Mouse (Mus musculus): ENCODE measurements around the gene Kdelr3. TPM values are rescaled to one million over a fixed set of nuclear protein-coding genes. Genes with fewer than 3 reads are reported as not detected.

Gene Kdelr3
- total and polyA plus RNA-seq, 3 experiments = 0.33 to 7.4 (median 0.94) TPM

GRCm38 (mm10) chr15:79481181-79481688 is 35.0 kb upstream of the Kdelr3 start:
- dilution Hi-C loops (cut with MboI; ENCODE audit: extremely low pct_ligation_motif_present, extremely low pct_unique_long_range_greater_than_20kb, low sequenced_read_pairs) (no loop called here), in situ Hi-C loops (cut with MboI; ENCODE audit: low pct_ligation_motif_present, low pct_unique_long_range_greater_than_20kb, low sequenced_read_pairs) (loop anchor here (25.0 kb wide), 1 partner anchor 244 kb away; the partner anchor contains the start of genes Gm49486 and Pick1)
- no peak for TF ChIP-seq ZC3H11A (IDR thresholded peaks at IDR 0.05; ENCODE audit: low read depth, low read length)
- no peak for TF ChIP-seq POLR2AphosphoS2 (IDR thresholded peaks at IDR 0.05; ENCODE audit: low read depth, low read length)
- TF ChIP-seq ELF1 (IDR thresholded peaks at IDR 0.05; ENCODE audit: low read depth, low read length) = no peak
- no peak for TF ChIP-seq UBTF (IDR thresholded peaks at IDR 0.05; ENCODE audit: low read depth, low read length)
- no peak for TF ChIP-seq POLR2A (IDR thresholded peaks at IDR 0.05; ENCODE audit: low read depth, low read length)
- TF ChIP-seq USF1 (IDR thresholded peaks at IDR 0.05; ENCODE audit: low read depth, low read length) = no peak
- no peak for TF ChIP-seq PAX5 (IDR thresholded peaks at IDR 0.05; ENCODE audit: low read length)
- no peak for TF ChIP-seq NRF1 (IDR thresholded peaks at IDR 0.05; ENCODE audit: low read depth, low read length)
- no peak for TF ChIP-seq ZNF384 (IDR thresholded peaks at IDR 0.05; ENCODE audit: low read depth, low read length)
- no peak for TF ChIP-seq TCF12 (IDR thresholded peaks at IDR 0.05; ENCODE audit: low read depth, low read length)
- no peak for TF ChIP-seq MAZ (IDR thresholded peaks at IDR 0.05; ENCODE audit: low read depth, low read length)
- TF ChIP-seq E2F4 (IDR thresholded peaks at IDR 0.05; ENCODE audit: insufficient replicate concordance, low read depth, low read length) = no peak
- TF ChIP-seq MYC (IDR thresholded peaks at IDR 0.05; ENCODE audit: low read depth, low read length) = no peak
- no peak for TF ChIP-seq MXI1 (IDR thresholded peaks at IDR 0.05; ENCODE audit: low read depth, low read length)
- TF ChIP-seq MAX (IDR thresholded peaks at IDR 0.05; ENCODE audit: low read length) = no peak
- TF ChIP-seq SMC3 (IDR thresholded peaks at IDR 0.05; ENCODE audit: low read depth, low read length) = no peak
- Histone ChIP-seq H3K36me3 (replicated peaks in 1 of 2; ENCODE audit: control insufficient read depth in 1 of 2, insufficient read depth in 1 of 2, low read length in 1 of 2) (no peaks in the 10 kb centered on the region), H3K4me3 (replicated peaks in 1 of 3; ENCODE audit: low read depth in 2 of 3, low read length in 2 of 3, poor library complexity in 1 of 3) (no peak overlapping the region), H3K4me2 (ENCODE audit: insufficient read depth, low read depth, poor library complexity, severe bottlenecking) (no peak overlapping the region; the same call in 1 of the 2 replicates), H3K9ac (ENCODE audit: insufficient read depth, low read depth) (no peak overlapping the region), H3K79me2 (replicated peaks; ENCODE audit: control insufficient read depth, extremely low read depth, insufficient read depth, poor library complexity, severe bottlenecking) (no peaks in the 10 kb centered on the region), H3K27ac (ENCODE audit: insufficient read depth, low read depth) (no peak overlapping the region), H3K9me3 (replicated peaks; ENCODE audit: low read length) (no peaks in the 10 kb centered on the region), H3K4me1 (ENCODE audit: control insufficient read depth in 1 of 2, insufficient read depth in 2 of 2) (peaks cover 3 to 7% of the 10 kb centered on the region in 2 experiments; a peak in 3 of 4 replicates), H3K27me3 (replicated peaks) (peaks cover 81% of the 10 kb centered on the region)
- no peak for DNase-seq (ENCODE audit: extremely low read depth)

GRCm38 (mm10) chr15:79489463-79489862 is 26.7 kb upstream of the Kdelr3 start:
- no peaks in the 10 kb centered on the region for H3K79me2 ChIP-seq (replicated peaks; ENCODE audit: control insufficient read depth, extremely low read depth, insufficient read depth, poor library complexity, severe bottlenecking)
- dilution Hi-C loops (cut with MboI; ENCODE audit: extremely low pct_ligation_motif_present, extremely low pct_unique_long_range_greater_than_20kb, low sequenced_read_pairs) (no loop called here), in situ Hi-C loops (cut with MboI; ENCODE audit: low pct_ligation_motif_present, low pct_unique_long_range_greater_than_20kb, low sequenced_read_pairs) (loop anchor here (25.0 kb wide), 1 partner anchor 252 kb away; the partner anchor contains the start of genes Gm49486 and Pick1)
- H3K27ac ChIP-seq (ENCODE audit: insufficient read depth, low read depth) = no peak overlapping the region
- H3K4me3 ChIP-seq (replicated peaks in 1 of 3; ENCODE audit: low read depth in 2 of 3, low read length in 2 of 3, poor library complexity in 1 of 3) = no peak overlapping the region
- no peak overlapping the region for H3K4me2 ChIP-seq (ENCODE audit: insufficient read depth, low read depth, poor library complexity, severe bottlenecking)
- H3K9me3 ChIP-seq (replicated peaks; ENCODE audit: low read length) = no peaks in the 10 kb centered on the region
- H3K27me3 ChIP-seq (replicated peaks) = peaks cover 87% of the 10 kb centered on the region
- DNase-seq (ENCODE audit: extremely low read depth) = no peak
- no peak overlapping the region for H3K9ac ChIP-seq (ENCODE audit: insufficient read depth, low read depth)
- TF ChIP-seq KAT2A (IDR thresholded peaks at IDR 0.05; ENCODE audit: insufficient replicate concordance, low read length) (no peak), CTCF (conservative IDR thresholded peaks at IDR 0.05 in 1 of 2, IDR thresholded peaks at IDR 0.05 in 1 of 2; ENCODE audit: low read depth in 2 of 2, low read length in 2 of 2) (no peak), ZNF384 (IDR thresholded peaks at IDR 0.05; ENCODE audit: low read depth, low read length) (no peak), UBTF (IDR thresholded peaks at IDR 0.05; ENCODE audit: low read depth, low read length) (no peak), RAD21 (IDR thresholded peaks at IDR 0.05; ENCODE audit: low read depth, low read length) (no peak), ZMIZ1 (IDR thresholded peaks at IDR 0.05; ENCODE audit: low read depth, low read length) (no peak), MXI1 (IDR thresholded peaks at IDR 0.05; ENCODE audit: low read depth, low read length) (no peak), NELFE (IDR thresholded peaks at IDR 0.05; ENCODE audit: low read depth, low read length) (no peak), BHLHE40 (IDR thresholded peaks at IDR 0.05; ENCODE audit: low read depth, low read length) (no peak), MYC (IDR thresholded peaks at IDR 0.05; ENCODE audit: low read depth, low read length) (no peak), RCOR1 (conservative IDR thresholded peaks at IDR 0.05; ENCODE audit: low read depth, low read length) (no peak), POLR2A (IDR thresholded peaks at IDR 0.05; ENCODE audit: low read depth, low read length) (no peak), ELF1 (IDR thresholded peaks at IDR 0.05; ENCODE audit: low read depth, low read length) (no peak), JUN (IDR thresholded peaks at IDR 0.05; ENCODE audit: insufficient read depth, low read depth, low read length) (no peak), SMC3 (IDR thresholded peaks at IDR 0.05; ENCODE audit: low read depth, low read length) (no peak), MAX (IDR thresholded peaks at IDR 0.05; ENCODE audit: low read length) (no peak)
- no peaks in the 10 kb centered on the region for H3K36me3 ChIP-seq (replicated peaks in 1 of 2; ENCODE audit: control insufficient read depth in 1 of 2, insufficient read depth in 1 of 2, low read length in 1 of 2)
- H3K4me1 ChIP-seq (ENCODE audit: control insufficient read depth in 1 of 2, insufficient read depth in 2 of 2) = 0 out of 4 replicates have a peak, but pooled peaks cover 0 to 2% of the 10 kb centered on the region in 2 experiments

All from CH12.LX (cell line).